Mouse (Mus musculus): ENCODE measurements around the gene Dars.

Gene Dars

GRCm38 (mm10) chr1:128436015-128436414 is 18.8 kb upstream of the Dars start:
- in situ Hi-C loops (cut with MboI; ENCODE audit: low pct_unique_long_range_greater_than_20kb in 1 of 2, low sequenced_read_pairs in 2 of 2, unreplicated experiment in 1 of 2): no loop called here

- in situ Hi-C loops (cut with MboI; ENCODE audit: low pct_unique_long_range_greater_than_20kb in 1 of 2, low sequenced_read_pairs in 2 of 2, unreplicated experiment in 1 of 2): no loop called here
Observed at GRCm38 (mm10) chr1:128435551-128435950, 18.4 kb upstream of the Dars start.

GRCm38 (mm10) chr1:128424928-128425327 is 7.8 kb upstream of the Dars start:
- in situ Hi-C loops (cut with MboI; ENCODE audit: low pct_unique_long_range_greater_than_20kb in 1 of 2, low sequenced_read_pairs in 2 of 2, unreplicated experiment in 1 of 2): no loop called here

GRCm38 (mm10) chr1:128417533-128417888 is 343 bp upstream of the Dars start:
- in situ Hi-C loops (cut with MboI; ENCODE audit: low pct_unique_long_range_greater_than_20kb in 1 of 2, low sequenced_read_pairs in 2 of 2, unreplicated experiment in 1 of 2): no loop called here

GRCm38 (mm10) chr1:128411141-128411540 is 6.0 kb downstream of the Dars start:
- in situ Hi-C loops (cut with MboI; ENCODE audit: low pct_unique_long_range_greater_than_20kb in 1 of 2, low sequenced_read_pairs in 2 of 2, unreplicated experiment in 1 of 2): no loop called here

- in situ Hi-C loops (cut with MboI; ENCODE audit: low pct_unique_long_range_greater_than_20kb in 1 of 2, low sequenced_read_pairs in 2 of 2, unreplicated experiment in 1 of 2): no loop called here
Observed at GRCm38 (mm10) chr1:128406846-128407245, 10.3 kb downstream of the Dars start.

GRCm38 (mm10) chr1:128405675-128406074 is 11.5 kb downstream of the Dars start:
- in situ Hi-C loops (cut with MboI; ENCODE audit: low pct_unique_long_range_greater_than_20kb in 1 of 2, low sequenced_read_pairs in 2 of 2, unreplicated experiment in 1 of 2): no loop called here

- in situ Hi-C loops (cut with MboI; ENCODE audit: low pct_unique_long_range_greater_than_20kb in 1 of 2, low sequenced_read_pairs in 2 of 2, unreplicated experiment in 1 of 2): no loop called here
Observed at GRCm38 (mm10) chr1:128405041-128405481, 12.1 kb downstream of the Dars start.

- in situ Hi-C loops (cut with MboI; ENCODE audit: low pct_unique_long_range_greater_than_20kb in 1 of 2, low sequenced_read_pairs in 2 of 2, unreplicated experiment in 1 of 2): no loop called here
Observed at GRCm38 (mm10) chr1:128400926-128401325, 16.2 kb downstream of the Dars start.

- in situ Hi-C loops (cut with MboI; ENCODE audit: low pct_unique_long_range_greater_than_20kb in 1 of 2, low sequenced_read_pairs in 2 of 2, unreplicated experiment in 1 of 2): no loop called here
Observed at GRCm38 (mm10) chr1:128399941-128400915, 16.9 kb downstream of the Dars start.

- in situ Hi-C loops (cut with MboI; ENCODE audit: low pct_unique_long_range_greater_than_20kb in 1 of 2, low sequenced_read_pairs in 2 of 2, unreplicated experiment in 1 of 2): no loop called here
Observed at GRCm38 (mm10) chr1:128398738-128399445, 18.3 kb downstream of the Dars start.

- in situ Hi-C loops (cut with MboI; ENCODE audit: low pct_unique_long_range_greater_than_20kb in 1 of 2, low sequenced_read_pairs in 2 of 2, unreplicated experiment in 1 of 2): no loop called here
Observed at GRCm38 (mm10) chr1:128394657-128395056, 22.5 kb downstream of the Dars start.

- in situ Hi-C loops (cut with MboI; ENCODE audit: low pct_unique_long_range_greater_than_20kb in 1 of 2, low sequenced_read_pairs in 2 of 2, unreplicated experiment in 1 of 2): no loop called here
Observed at GRCm38 (mm10) chr1:128392382-128392781, 24.8 kb downstream of the Dars start.

- in situ Hi-C loops (cut with MboI; ENCODE audit: low pct_unique_long_range_greater_than_20kb in 1 of 2, low sequenced_read_pairs in 2 of 2, unreplicated experiment in 1 of 2): no loop called here
Observed at GRCm38 (mm10) chr1:128386487-128386886, 30.7 kb downstream of the Dars start.

- in situ Hi-C loops (cut with MboI; ENCODE audit: low pct_unique_long_range_greater_than_20kb in 1 of 2, low sequenced_read_pairs in 2 of 2, unreplicated experiment in 1 of 2): loop anchor here in 1 of 2 experiments (10.0 kb wide), 1 partner anchor 448 kb away; no protein-coding TSS in a partner anchor
Observed at GRCm38 (mm10) chr1:128376841-128377240, 40.3 kb downstream of the Dars start.

- in situ Hi-C loops (cut with MboI; ENCODE audit: low pct_unique_long_range_greater_than_20kb in 1 of 2, low sequenced_read_pairs in 2 of 2, unreplicated experiment in 1 of 2): loop anchor here (10.0 to 25.0 kb wide), 2 partner anchors 452 to 465 kb away; no protein-coding TSS in a partner anchor
Observed at GRCm38 (mm10) chr1:128372143-128372860, 44.9 kb downstream of the Dars start.

- in situ Hi-C loops (cut with MboI; ENCODE audit: low pct_unique_long_range_greater_than_20kb in 1 of 2, low sequenced_read_pairs in 2 of 2, unreplicated experiment in 1 of 2): loop anchor here in 1 of 2 experiments (25.0 kb wide), 1 partner anchor 468 kb away; no protein-coding TSS in a partner anchor
Observed at GRCm38 (mm10) chr1:128368732-128369441, 48.3 kb downstream of the Dars start.

GRCm38 (mm10) chr1:128360601-128361000 is 56.6 kb downstream of the Dars start:
- in situ Hi-C loops (cut with MboI; ENCODE audit: low pct_unique_long_range_greater_than_20kb in 1 of 2, low sequenced_read_pairs in 2 of 2, unreplicated experiment in 1 of 2): loop anchor here in 1 of 2 experiments (25.0 kb wide), 1 partner anchor 477 kb away; no protein-coding TSS in a partner anchor
